Comparison of ENCODE assay signal across 8 mouse cellular contexts in the genomic region with DNA sequence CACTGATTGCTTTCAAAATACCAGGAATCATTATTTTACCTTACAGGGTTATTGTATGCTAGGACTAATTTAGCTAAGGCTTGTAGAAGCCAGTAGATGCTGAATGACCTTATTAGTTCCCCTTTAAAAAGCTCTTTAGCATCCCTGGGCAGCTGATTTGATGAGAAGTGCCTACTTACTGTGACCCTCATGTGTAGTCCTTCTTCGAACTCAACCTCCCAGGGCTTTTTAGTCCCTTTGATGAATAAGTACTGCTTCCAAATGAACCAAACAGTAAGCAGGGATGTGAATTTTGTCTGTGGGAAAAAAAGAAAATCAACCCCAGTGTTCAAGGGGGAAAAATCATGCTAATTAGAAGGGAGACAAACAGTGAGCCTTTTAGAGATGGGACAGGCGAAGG. TPM values are rescaled to one million over a fixed set of nuclear protein-coding genes. Genes with fewer than 3 reads are reported as not detected.
DNase-seq lines count a peak whose midpoint lies in the region; ATAC-seq and TF ChIP-seq lines count a peak whose summit lies in the region.

No protein-coding gene starts in this region.

- intact Hi-C loops in left cerebral cortex, postnatal 4 days (cut with DNase I): loop anchor here (10.0 kb wide), 1 partner anchor 48 kb away; no protein-coding TSS in a partner anchor

- WGBS in kidney, embryonic 14.5 days: 64% methylated on average over 2 of the region's 2 CpGs
- 85% methylated on average over 2 of the region's 2 CpGs for WGBS in kidney, adult 2 months
- WGBS in embryonic facial prominence, embryonic 13.5 days: 56% methylated on average over 2 of the region's 2 CpGs
- 68% methylated on average over 2 of the region's 2 CpGs for WGBS in hindbrain, embryonic 16.5 days
- 61% methylated on average over 2 of the region's 2 CpGs for WGBS in midbrain, embryonic 15.5 days

- H3K4me1 ChIP-seq in kidney, embryonic 14.5 days (ENCODE audit: control insufficient read depth, insufficient read depth, low read length): 0 out of 2 replicates have a peak, but pooled peaks cover 3% of the 10 kb centered on the region
- H3K4me1 ChIP-seq in kidney, adult 2 months (ENCODE audit: control insufficient read depth, insufficient read depth, low read length): peaks cover 5% of the 10 kb centered on the region; the same call in 1 of the 2 replicates
- peaks cover 38% of the 10 kb centered on the region for H3K4me1 ChIP-seq in embryonic facial prominence, embryonic 13.5 days
- peaks cover 10% of the 10 kb centered on the region for H3K4me1 ChIP-seq in hindbrain, embryonic 16.5 days (ENCODE audit: control insufficient read depth, insufficient read depth, low read depth, low read length)
- H3K4me1 ChIP-seq in midbrain, embryonic 15.5 days: peaks cover 19% of the 10 kb centered on the region

- H3K36me3 ChIP-seq in kidney, embryonic 14.5 days (ENCODE audit: control insufficient read depth, insufficient read depth, low read length): no peaks in the 10 kb centered on the region
- H3K36me3 ChIP-seq in kidney, adult 2 months (ENCODE audit: control insufficient read depth, insufficient read depth, low read length): no peaks in the 10 kb centered on the region
- H3K36me3 ChIP-seq in embryonic facial prominence, embryonic 13.5 days: no peaks in the 10 kb centered on the region
- H3K36me3 ChIP-seq in hindbrain, embryonic 16.5 days (ENCODE audit: control insufficient read depth, insufficient read depth, low read length): no peaks in the 10 kb centered on the region
- H3K36me3 ChIP-seq in midbrain, embryonic 15.5 days (replicated peaks): no peaks in the 10 kb centered on the region

- peak overlapping the region; percentile 54 for H3K4me2 ChIP-seq in kidney, embryonic 14.5 days (replicated peaks; ENCODE audit: low read depth, low read length)
- peak overlapping the region; percentile 52 for H3K4me2 ChIP-seq in embryonic facial prominence, embryonic 13.5 days
- H3K4me2 ChIP-seq in hindbrain, embryonic 16.5 days (ENCODE audit: low read length): peak overlapping the region; percentile 71
- H3K4me2 ChIP-seq in midbrain, embryonic 15.5 days: peak overlapping the region; percentile 58

- TF ChIP-seq POLR2A in kidney, adult 2 months (IDR thresholded peaks at IDR 0.05; ENCODE audit: low read depth, low read length): no peak

- no peak overlapping the region for H3K9ac ChIP-seq in kidney, embryonic 14.5 days (ENCODE audit: low read depth, low read length)
- no peak overlapping the region for H3K9ac ChIP-seq in embryonic facial prominence, embryonic 13.5 days
- H3K9ac ChIP-seq in hindbrain, embryonic 16.5 days (ENCODE audit: low read depth, low read length): no peak overlapping the region; the same call in 1 of the 2 replicates
- no peak overlapping the region for H3K9ac ChIP-seq in midbrain, embryonic 15.5 days

- no peak overlapping the region for H3K4me3 ChIP-seq in kidney, embryonic 14.5 days (ENCODE audit: low read length)
- no peak overlapping the region for H3K4me3 ChIP-seq in kidney, adult 2 months (ENCODE audit: insufficient read depth, low read depth, low read length)
- no peak overlapping the region for H3K4me3 ChIP-seq in embryonic facial prominence, embryonic 13.5 days
- H3K4me3 ChIP-seq in hindbrain, embryonic 16.5 days (ENCODE audit: low read length): no peak overlapping the region
- H3K4me3 ChIP-seq in midbrain, embryonic 15.5 days: peak overlapping the region; percentile 26; the same call in 1 of the 2 replicates

- no peak for DNase-seq in kidney, adult 2 months
- no peak for DNase-seq in left cerebral cortex, postnatal 4 days
- DNase-seq in urinary bladder, postnatal 10 days (ENCODE audit: low spot score): no peak
- DNase-seq in frontal cortex, postnatal 25 days (ENCODE audit: low spot score in 2 of 2): no peak

- H3K9me3 ChIP-seq in kidney, embryonic 14.5 days (ENCODE audit: control insufficient read depth, low read length): no peaks in the 10 kb centered on the region
- no peaks in the 10 kb centered on the region for H3K9me3 ChIP-seq in embryonic facial prominence, embryonic 13.5 days
- H3K9me3 ChIP-seq in hindbrain, embryonic 16.5 days (ENCODE audit: control insufficient read depth, low read length): no peaks in the 10 kb centered on the region
- no peaks in the 10 kb centered on the region for H3K9me3 ChIP-seq in midbrain, embryonic 15.5 days

- no peak for ATAC-seq in kidney, embryonic 14.5 days (ENCODE audit: low FRiP score, low TSS enrichment)
- ATAC-seq in embryonic facial prominence, embryonic 13.5 days (ENCODE audit: insufficient number of reproducible peaks, insufficient read depth, low FRiP score, low TSS enrichment, low read depth): no peak
- ATAC-seq in hindbrain, embryonic 16.5 days: peak; percentile 27; the same call in 1 of the 2 replicates
- no peak for ATAC-seq in midbrain, embryonic 15.5 days (replicated peaks)

- no peak for TF ChIP-seq CTCF in kidney, adult 2 months (conservative IDR thresholded peaks at IDR 0.05; ENCODE audit: insufficient read depth, insufficient read length, low read depth, low read length)

- H3K27me3 ChIP-seq in kidney, embryonic 14.5 days (ENCODE audit: control insufficient read depth, insufficient read depth, low read length): no peaks in the 10 kb centered on the region
- no peaks in the 10 kb centered on the region for H3K27me3 ChIP-seq in kidney, adult 2 months (replicated peaks; ENCODE audit: control insufficient read depth, insufficient read depth, low read length)
- H3K27me3 ChIP-seq in embryonic facial prominence, embryonic 13.5 days: no peaks in the 10 kb centered on the region
- H3K27me3 ChIP-seq in hindbrain, embryonic 16.5 days (replicated peaks; ENCODE audit: control insufficient read depth, insufficient read depth, low read length): no peaks in the 10 kb centered on the region; the same call in 1 of the 2 replicates
- 0 out of 2 replicates have a peak, but pooled peaks cover 5% of the 10 kb centered on the region for H3K27me3 ChIP-seq in midbrain, embryonic 15.5 days (replicated peaks)

- no peak overlapping the region; the same call in 1 of the 2 replicates for H3K27ac ChIP-seq in kidney, embryonic 14.5 days (ENCODE audit: low read depth, low read length)
- no peak overlapping the region for H3K27ac ChIP-seq in kidney, adult 2 months (ENCODE audit: insufficient read depth, low read depth, low read length)
- H3K27ac ChIP-seq in embryonic facial prominence, embryonic 13.5 days: peak overlapping the region; percentile 64; the same call in 1 of the 2 replicates
- H3K27ac ChIP-seq in hindbrain, embryonic 16.5 days (ENCODE audit: low read depth, low read length): no peak overlapping the region
- no peak overlapping the region for H3K27ac ChIP-seq in midbrain, embryonic 15.5 days

RNA-seq across cellular contexts. Expression of gene Tiparp, which starts 58.8 kb away (rescaled TPM):
- polyA plus RNA-seq in kidney, embryonic 14.5 days (2014; fragmentation: Nextera tagmentation; extraction: Ambion mirVana): 23.1 and 29.9 TPM in 2 replicates
- 3.9 and 4.9 TPM in 2 replicates for polyA plus RNA-seq in kidney, adult 2 months (2012; rRNA removed)
- 34.5 and 38.6 TPM in 2 replicates for polyA plus RNA-seq in embryonic facial prominence, embryonic 13.5 days (2015; fragmentation: Nextera tagmentation; extraction: Ambion mirVana)
- 31.8 and 34.8 TPM in 2 replicates for polyA plus RNA-seq in hindbrain, embryonic 16.5 days (2015; fragmentation: Nextera tagmentation; extraction: Ambion mirVana)
- 25.8 and 27.3 TPM in 2 replicates for polyA plus RNA-seq in midbrain, embryonic 15.5 days (2015; fragmentation: Nextera tagmentation; extraction: Ambion mirVana)
- 10 to 100 TPM; 13.7 to 17.3 TPM for total RNA-seq in left cerebral cortex, postnatal 4 days (2021)
